Mouse (Mus musculus) retina, postnatal 7 days (tissue): ENCODE measurements around the gene Nhsl1.

ENCODE experiments used
- DNase-seq: peaks from one replicate; pipeline ENCODE4 v3.0.0-alpha.2; 2012; ENCODE audit warnings: low read depth, low spot score

Gene Nhsl1

DNA sequence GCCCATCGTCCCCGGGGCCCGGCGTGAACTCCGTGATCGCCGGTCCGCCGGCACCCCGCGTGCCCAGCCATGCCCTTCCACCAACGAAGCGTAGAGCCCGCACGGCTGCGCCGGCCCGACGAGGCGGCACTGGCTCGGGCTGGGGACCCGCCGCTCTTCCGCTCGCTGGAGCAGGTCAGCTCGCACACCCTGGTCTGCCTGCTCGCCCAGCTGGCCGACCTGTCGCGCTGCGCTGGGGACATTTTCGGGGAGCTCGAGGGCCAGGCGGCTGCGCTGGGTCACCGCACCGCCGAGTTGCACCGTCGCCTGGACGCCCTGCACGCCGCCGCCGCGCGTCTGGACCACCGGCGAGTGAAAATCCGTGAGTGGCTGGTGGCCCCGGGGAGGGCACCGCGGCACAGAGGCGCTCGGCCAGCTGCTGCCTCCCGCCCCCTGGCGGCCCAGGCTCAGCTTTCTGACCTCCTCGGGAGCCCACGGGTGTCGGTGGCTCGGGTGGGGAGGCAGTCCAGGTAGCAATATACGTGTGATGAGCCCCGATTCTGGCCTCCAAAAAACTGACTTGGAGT lies at the start of gene Nhsl1:
Gene Nhsl1, plus strand, starts transcription at position 70 of the 566 bp plus-strand sequence.
- DNase-seq: peak; percentile 41

- no peak for DNase-seq
Measured at GRCm38 (mm10) chr10:18276090-18276734, 42.6 kb upstream of the Nhsl1 start.

DNA sequence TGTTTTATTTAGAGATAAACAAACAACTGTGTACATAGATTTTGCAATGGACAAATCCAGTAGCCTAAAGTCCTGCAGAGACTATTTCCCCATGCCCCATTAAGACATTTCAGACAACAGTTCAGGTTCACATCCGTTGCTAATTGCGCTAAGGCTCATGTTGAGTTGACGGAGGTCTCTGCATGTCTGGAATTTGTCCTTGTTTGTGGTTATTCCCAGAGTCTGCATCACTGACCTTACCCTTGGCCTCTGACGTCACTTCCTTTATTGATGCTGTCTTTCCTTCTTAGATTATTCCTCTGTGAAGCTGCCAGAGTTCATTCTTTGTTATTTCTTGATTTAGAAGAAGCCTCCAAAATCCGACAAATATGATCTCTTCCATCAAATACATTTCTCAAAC lies 34.8 kb upstream of the Nhsl1 start:
- DNase-seq: no peak

DNA sequence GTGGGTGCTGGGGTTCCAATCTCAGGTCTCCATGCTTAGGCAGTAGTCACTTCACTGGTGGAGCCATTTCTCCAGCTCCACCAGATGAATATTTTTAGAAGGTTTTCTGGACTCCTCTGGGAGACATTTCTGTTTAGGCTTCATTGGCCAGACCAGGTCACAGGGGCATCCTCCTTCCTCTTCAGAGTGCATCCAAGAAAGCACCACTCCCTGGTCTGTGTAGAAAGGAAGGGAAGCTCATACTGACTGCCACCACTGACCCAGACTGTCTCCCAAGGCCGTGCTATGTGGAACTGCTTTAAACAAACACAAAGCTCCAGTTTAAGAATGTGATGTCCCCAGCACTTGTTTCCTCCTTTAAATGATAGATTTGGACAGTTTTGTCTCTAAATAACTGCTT lies 29.3 kb upstream of the Nhsl1 start:
- no peak for DNase-seq

DNA sequence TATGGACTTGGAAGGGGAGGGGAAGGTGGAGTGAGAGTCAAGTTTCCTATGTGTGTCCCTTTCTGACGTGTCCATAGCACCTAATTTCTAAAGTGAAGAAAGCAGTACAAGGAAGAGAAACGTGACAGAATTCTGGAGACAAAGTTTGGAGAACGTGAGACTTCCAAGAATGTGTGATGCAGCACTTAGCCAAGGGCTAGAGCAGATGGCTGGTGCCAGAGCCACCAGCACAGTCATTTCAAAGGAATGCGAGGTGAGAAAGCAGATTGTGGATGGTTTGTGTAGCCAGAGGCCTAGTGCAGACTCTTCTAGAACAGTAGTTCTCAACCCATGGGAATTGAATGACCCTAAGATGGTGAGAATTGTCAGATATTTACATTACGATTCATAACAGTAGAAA lies 13.7 kb upstream of the Nhsl1 start:
- no peak for DNase-seq

- no peak for DNase-seq
Measured at GRCm38 (mm10) chr10:18315071-18315470, 3.7 kb upstream of the Nhsl1 start.

- DNase-seq: no peak
Measured at GRCm38 (mm10) chr10:18317521-18317920, 1.3 kb upstream of the Nhsl1 start.

GRCm38 (mm10) chr10:18317961-18318915 lies 547 bp upstream of the Nhsl1 start:
- peak; percentile 32 for DNase-seq

DNA sequence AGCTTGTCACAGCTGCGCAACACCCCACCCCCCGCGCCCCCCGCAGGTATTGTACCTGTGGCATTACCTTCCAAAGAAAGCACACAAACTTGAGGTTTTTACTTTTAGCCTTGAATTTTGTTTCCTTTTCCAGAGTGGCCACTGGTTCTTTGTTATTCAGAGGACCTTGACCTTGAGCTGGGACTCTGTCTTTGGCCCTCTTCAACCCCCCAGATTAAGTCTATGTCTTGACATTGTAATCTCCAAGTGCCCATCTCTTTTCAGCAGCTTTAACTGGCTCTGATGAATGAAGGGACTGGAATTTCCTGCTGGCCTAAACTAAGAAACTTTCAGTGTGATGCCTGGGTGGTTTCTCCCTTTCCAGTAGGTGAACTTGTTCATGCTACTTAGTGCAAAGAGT lies 906 bp downstream of the Nhsl1 start:
- no peak for DNase-seq

DNA sequence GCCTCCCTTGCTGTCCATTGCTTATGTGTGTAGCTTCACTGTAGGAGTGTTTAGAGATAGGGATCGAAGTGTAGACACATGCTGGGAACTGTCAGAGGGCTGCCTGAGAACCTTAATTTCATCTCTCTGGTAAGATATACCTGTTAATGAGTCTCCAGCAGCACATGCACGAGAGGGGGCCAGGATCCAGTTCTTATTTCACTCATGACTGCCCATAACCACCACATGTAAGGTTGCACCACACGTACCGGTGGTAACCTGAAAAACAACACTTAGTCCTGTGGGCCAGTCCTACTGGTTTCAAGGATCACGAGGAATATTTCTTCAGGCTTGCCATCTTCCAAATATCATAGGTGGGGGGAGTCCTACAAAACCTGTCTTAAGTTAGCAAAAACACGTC lies 3.1 kb downstream of the Nhsl1 start:
- no peak for DNase-seq

- no peak for DNase-seq
Measured at GRCm38 (mm10) chr10:18323701-18324100, 4.9 kb downstream of the Nhsl1 start.

- no peak for DNase-seq
Measured at GRCm38 (mm10) chr10:18328331-18328908, 9.6 kb downstream of the Nhsl1 start.

- DNase-seq: no peak
Measured at GRCm38 (mm10) chr10:18329096-18330038, 10.6 kb downstream of the Nhsl1 start.

GRCm38 (mm10) chr10:18330445-18330844 lies 11.7 kb downstream of the Nhsl1 start:
- no peak for DNase-seq

- no peak for DNase-seq
Measured at GRCm38 (mm10) chr10:18333575-18333974, 14.8 kb downstream of the Nhsl1 start.

DNA sequence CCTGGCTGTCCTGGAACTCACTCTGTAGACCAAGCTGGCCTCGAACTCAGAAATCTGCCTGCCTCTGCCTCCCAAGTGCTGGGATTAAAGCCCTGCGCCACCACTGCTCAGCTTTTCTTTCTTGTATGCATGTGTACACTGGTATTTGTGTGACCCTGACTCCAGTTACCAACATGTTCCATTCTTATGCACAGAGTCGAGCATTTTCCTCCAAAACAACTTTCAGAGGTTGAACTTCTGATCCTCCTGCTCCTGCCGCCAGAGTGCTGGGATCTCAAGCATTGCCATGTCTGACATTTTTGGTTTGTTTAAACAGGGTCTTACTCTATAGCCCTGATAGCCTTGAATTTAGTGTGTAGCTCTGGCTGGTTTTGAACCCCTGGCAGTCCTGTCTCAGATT lies 15.4 kb downstream of the Nhsl1 start:
- DNase-seq: no peak

- DNase-seq: no peak
Measured at GRCm38 (mm10) chr10:18334734-18335133, 15.9 kb downstream of the Nhsl1 start.

- DNase-seq: no peak
Measured at GRCm38 (mm10) chr10:18337725-18338124, 18.9 kb downstream of the Nhsl1 start.

GRCm38 (mm10) chr10:18339386-18339785 lies 20.6 kb downstream of the Nhsl1 start:
- DNase-seq: no peak

DNA sequence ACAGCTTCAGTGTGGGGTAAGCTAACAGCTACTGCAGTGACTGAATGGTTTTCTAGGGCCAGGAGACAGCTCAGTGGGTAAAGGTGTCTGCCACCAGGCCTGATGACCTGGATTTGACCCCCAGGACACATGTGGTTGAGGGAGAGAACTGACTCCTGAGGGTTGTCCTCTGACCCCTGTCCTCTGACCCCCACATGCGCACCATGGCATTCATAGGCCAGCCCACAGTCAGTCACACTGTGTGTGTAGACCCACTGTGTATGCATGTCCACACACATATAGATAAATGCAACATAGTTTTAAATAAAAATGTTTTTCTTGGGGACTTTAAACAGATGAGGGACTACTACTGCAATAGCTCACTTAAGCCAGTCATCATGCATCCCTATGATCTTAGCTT lies 22.1 kb downstream of the Nhsl1 start:
- no peak for DNase-seq
